Mouse (Mus musculus): ENCODE measurements around the gene Majin. TPM values are rescaled to one million over a fixed set of nuclear protein-coding genes. Genes with fewer than 3 reads are reported as not detected.

Majin gene
- polyA plus RNA-seq, 1 experiment from 2014 or later, result not detected

GRCm38 (mm10) chr19:6241274-6242107, 57.3 kb downstream of the Majin start, which contains the start of gene Atg2a:
Gene Atg2a (plus strand): TSS chr19:6241668.
- H3K4me2 ChIP-seq (ENCODE audit: low read depth, low read length), result peak within 1 kb of the TSS; percentile 79
- under 1% methylated on average over 41 of the region's 55 CpGs for WGBS
- peak within 1 kb of the TSS; percentile 90 for H3K9ac ChIP-seq (ENCODE audit: low read depth, low read length)
- ATAC-seq (ENCODE audit: low read depth) (peak; percentile 96), DNase-seq (ENCODE audit: low spot score) (peak; percentile 100)
- H3K27ac ChIP-seq (replicated peaks; ENCODE audit: low read depth, low read length), result peak within 1 kb of the TSS; percentile 63
- peak within 1 kb of the TSS; percentile 83 for H3K4me3 ChIP-seq (ENCODE audit: low read depth, low read length)
- H3K9me3 ChIP-seq (ENCODE audit: control insufficient read depth, low read length), result no peaks in the 10 kb centered on the region
- H3K4me1 ChIP-seq (ENCODE audit: control insufficient read depth, insufficient read depth, low read length), result peaks cover 5% of the 10 kb centered on the region; the same call in 1 of the 2 replicates
- peaks cover 23% of the 10 kb centered on the region for H3K36me3 ChIP-seq (ENCODE audit: control insufficient read depth, insufficient read depth, low read length)
- H3K27me3 ChIP-seq (replicated peaks; ENCODE audit: control insufficient read depth, insufficient read depth, low read length), result no peaks in the 10 kb centered on the region

GRCm38 (mm10) chr19:6242281-6242680, 58.1 kb downstream of the Majin start:
- peak; percentile 45 for DNase-seq (ENCODE audit: low spot score)
- Histone ChIP-seq H3K9ac (ENCODE audit: low read depth, low read length) (peak overlapping the region; percentile 90), H3K36me3 (ENCODE audit: control insufficient read depth, insufficient read depth, low read length) (peaks cover 31% of the 10 kb centered on the region), H3K4me3 (ENCODE audit: low read depth, low read length) (peak overlapping the region; percentile 83), H3K4me2 (ENCODE audit: low read depth, low read length) (peak overlapping the region; percentile 79), H3K9me3 (ENCODE audit: control insufficient read depth, low read length) (no peaks in the 10 kb centered on the region), H3K4me1 (ENCODE audit: control insufficient read depth, insufficient read depth, low read length) (peaks cover 5% of the 10 kb centered on the region; the same call in 1 of the 2 replicates), H3K27me3 (replicated peaks; ENCODE audit: control insufficient read depth, insufficient read depth, low read length) (no peaks in the 10 kb centered on the region), H3K27ac (replicated peaks; ENCODE audit: low read depth, low read length) (no peak overlapping the region; the same call in 1 of the 2 replicates)
- WGBS, result 3% methylated on average over 4 of the region's 4 CpGs
- no peak for ATAC-seq (ENCODE audit: low read depth)

DNA sequence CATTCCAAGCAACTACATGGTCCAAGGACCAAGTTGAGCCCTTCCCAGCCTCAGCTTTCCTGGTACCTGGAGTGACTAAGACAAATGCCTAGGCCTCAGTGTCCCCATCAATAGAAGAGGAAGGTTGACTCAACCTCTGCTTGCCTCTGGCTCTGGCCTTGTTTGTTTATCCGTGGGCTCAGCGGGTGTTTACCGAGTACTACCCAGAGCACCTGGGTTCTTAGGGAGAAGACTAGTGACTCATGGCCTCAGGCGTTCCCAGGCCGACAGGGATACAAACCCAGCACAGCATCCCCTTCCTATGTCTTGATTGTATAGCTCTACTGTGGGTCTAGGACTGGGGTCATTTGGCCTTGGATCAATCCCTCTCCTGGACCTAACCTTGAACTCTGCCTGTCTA, 59.0 kb downstream of the Majin start:
- Histone ChIP-seq H3K27ac (replicated peaks; ENCODE audit: low read depth, low read length) (no peak overlapping the region), H3K4me2 (ENCODE audit: low read depth, low read length) (no peak overlapping the region), H3K27me3 (replicated peaks; ENCODE audit: control insufficient read depth, insufficient read depth, low read length) (no peaks in the 10 kb centered on the region), H3K4me1 (ENCODE audit: control insufficient read depth, insufficient read depth, low read length) (peaks cover 5% of the 10 kb centered on the region; the same call in 1 of the 2 replicates), H3K36me3 (ENCODE audit: control insufficient read depth, insufficient read depth, low read length) (peaks cover 40% of the 10 kb centered on the region), H3K4me3 (ENCODE audit: low read depth, low read length) (no peak overlapping the region), H3K9ac (ENCODE audit: low read depth, low read length) (peak overlapping the region; percentile 25; the same call in 1 of the 2 replicates), H3K9me3 (ENCODE audit: control insufficient read depth, low read length) (no peaks in the 10 kb centered on the region)
- ATAC-seq (ENCODE audit: low read depth), result no peak
- WGBS, result 81% methylated on average over 5 of the region's 5 CpGs
- no peak for DNase-seq (ENCODE audit: low spot score)

- H3K36me3 ChIP-seq (ENCODE audit: control insufficient read depth, insufficient read depth, low read length), result peaks cover 55% of the 10 kb centered on the region
- H3K4me3 ChIP-seq (ENCODE audit: low read depth, low read length), result no peak overlapping the region
- no peaks in the 10 kb centered on the region for H3K27me3 ChIP-seq (replicated peaks; ENCODE audit: control insufficient read depth, insufficient read depth, low read length)
- DNase-seq (ENCODE audit: low spot score) (no peak), ATAC-seq (ENCODE audit: low read depth) (no peak)
- no peak overlapping the region for H3K27ac ChIP-seq (replicated peaks; ENCODE audit: low read depth, low read length)
- WGBS, result 61% methylated on average over 1 of the region's 1 CpGs
- peaks cover 5% of the 10 kb centered on the region; the same call in 1 of the 2 replicates for H3K4me1 ChIP-seq (ENCODE audit: control insufficient read depth, insufficient read depth, low read length)
- H3K9me3 ChIP-seq (ENCODE audit: control insufficient read depth, low read length), result no peaks in the 10 kb centered on the region
- no peak overlapping the region for H3K4me2 ChIP-seq (ENCODE audit: low read depth, low read length)
- H3K9ac ChIP-seq (ENCODE audit: low read depth, low read length), result no peak overlapping the region
These were observed 61.6 kb downstream of the Majin start for GRCm38 (mm10) chr19:6245806-6246205.

DNA sequence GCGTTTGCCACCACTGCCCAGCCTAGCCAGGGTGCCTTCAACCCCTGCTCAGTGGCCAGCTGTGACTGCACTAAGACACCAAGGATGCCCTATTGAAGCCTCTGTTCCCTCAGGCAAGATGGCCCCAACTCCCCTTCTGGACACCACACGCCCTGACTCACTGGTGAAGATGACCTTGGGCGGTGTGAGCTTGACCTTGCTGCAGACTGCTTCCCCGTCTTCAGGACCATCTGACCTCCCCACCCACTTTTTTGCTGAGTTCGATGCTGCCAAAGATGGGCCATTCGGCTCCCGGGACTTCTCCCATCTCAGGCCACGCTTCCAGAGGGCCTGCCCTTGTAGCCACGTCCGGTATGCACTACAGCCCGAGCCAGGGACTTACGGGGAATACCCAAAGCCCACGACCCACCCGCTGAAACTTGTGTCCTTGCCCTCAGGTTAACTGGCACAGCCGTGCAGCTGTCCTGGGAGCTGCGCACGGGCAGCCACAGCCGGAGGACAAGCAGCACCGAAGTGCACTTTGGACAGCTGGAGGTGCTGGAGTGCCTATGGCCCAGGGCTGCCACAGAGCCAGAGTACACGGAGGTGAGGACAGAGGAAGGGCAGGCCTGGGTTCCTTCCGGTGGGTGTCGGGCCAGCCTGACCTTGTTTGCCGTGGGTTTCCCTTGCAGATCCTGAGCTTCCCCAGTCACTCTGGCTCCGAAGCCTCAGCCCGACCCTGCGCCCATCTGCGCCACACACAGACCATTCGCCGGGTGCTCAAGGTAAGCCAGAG, 63.5 kb downstream of the Majin start:
- DNase-seq (ENCODE audit: low spot score), result no peak
- H3K4me2 ChIP-seq (ENCODE audit: low read depth, low read length), result no peak overlapping the region
- ATAC-seq (ENCODE audit: low read depth), result no peak
- H3K36me3 ChIP-seq (ENCODE audit: control insufficient read depth, insufficient read depth, low read length), result peaks cover 74% of the 10 kb centered on the region
- peaks cover under 1% of the 10 kb centered on the region; the same call in 1 of the 2 replicates for H3K4me1 ChIP-seq (ENCODE audit: control insufficient read depth, insufficient read depth, low read length)
- H3K4me3 ChIP-seq (ENCODE audit: low read depth, low read length), result no peak overlapping the region
- H3K9ac ChIP-seq (ENCODE audit: low read depth, low read length), result no peak overlapping the region
- H3K27ac ChIP-seq (replicated peaks; ENCODE audit: low read depth, low read length), result no peak overlapping the region
- H3K9me3 ChIP-seq (ENCODE audit: control insufficient read depth, low read length), result no peaks in the 10 kb centered on the region
- WGBS, result 89% methylated on average over 27 of the region's 29 CpGs
- H3K27me3 ChIP-seq (replicated peaks; ENCODE audit: control insufficient read depth, insufficient read depth, low read length), result no peaks in the 10 kb centered on the region

GRCm38 (mm10) chr19:6253021-6253420, 68.8 kb downstream of the Majin start:
- ATAC-seq (ENCODE audit: low read depth) (no peak), DNase-seq (ENCODE audit: low spot score) (no peak)
- Histone ChIP-seq H3K9ac (ENCODE audit: low read depth, low read length) (no peak overlapping the region), H3K36me3 (ENCODE audit: control insufficient read depth, insufficient read depth, low read length) (peaks cover 89% of the 10 kb centered on the region), H3K4me1 (ENCODE audit: control insufficient read depth, insufficient read depth, low read length) (no peaks in the 10 kb centered on the region), H3K9me3 (ENCODE audit: control insufficient read depth, low read length) (no peaks in the 10 kb centered on the region), H3K27ac (replicated peaks; ENCODE audit: low read depth, low read length) (no peak overlapping the region), H3K4me3 (ENCODE audit: low read depth, low read length) (no peak overlapping the region), H3K4me2 (ENCODE audit: low read depth, low read length) (no peak overlapping the region), H3K27me3 (replicated peaks; ENCODE audit: control insufficient read depth, insufficient read depth, low read length) (no peaks in the 10 kb centered on the region)
- 90% methylated on average over 4 of the region's 4 CpGs for WGBS

DNA sequence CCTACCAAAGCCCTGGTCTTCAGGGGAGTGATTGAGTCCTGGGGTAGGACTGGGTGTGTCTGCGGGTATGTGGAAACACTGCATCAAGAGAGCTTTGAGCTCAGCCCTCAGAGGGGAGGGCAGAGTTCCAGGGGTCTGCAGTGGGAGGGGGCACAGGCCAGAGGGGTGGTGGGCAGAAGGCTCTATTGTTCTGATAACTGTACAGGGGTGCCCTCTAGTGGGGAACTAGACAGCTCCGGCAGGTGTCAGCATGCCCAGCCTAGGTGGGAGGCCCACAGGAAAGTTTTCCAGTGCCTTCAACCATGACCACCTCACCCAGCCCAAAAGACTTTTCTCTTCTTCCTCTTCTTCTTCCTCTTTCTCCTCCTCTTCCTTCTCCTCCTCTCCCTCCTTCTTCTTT, 76.2 kb downstream of the Majin start:
- peak; percentile 30 for DNase-seq (ENCODE audit: low spot score)
- Histone ChIP-seq H3K27ac (replicated peaks; ENCODE audit: low read depth, low read length) (no peak overlapping the region), H3K9me3 (ENCODE audit: control insufficient read depth, low read length) (no peaks in the 10 kb centered on the region), H3K4me3 (ENCODE audit: low read depth, low read length) (no peak overlapping the region), H3K4me1 (ENCODE audit: control insufficient read depth, insufficient read depth, low read length) (no peaks in the 10 kb centered on the region), H3K36me3 (ENCODE audit: control insufficient read depth, insufficient read depth, low read length) (peaks cover 70% of the 10 kb centered on the region), H3K27me3 (replicated peaks; ENCODE audit: control insufficient read depth, insufficient read depth, low read length) (no peaks in the 10 kb centered on the region), H3K9ac (ENCODE audit: low read depth, low read length) (no peak overlapping the region), H3K4me2 (ENCODE audit: low read depth, low read length) (no peak overlapping the region)
- 40% methylated on average over 1 of the region's 2 CpGs for WGBS
- no peak for ATAC-seq (ENCODE audit: low read depth)

GRCm38 (mm10) chr19:6260946-6261345, 76.8 kb downstream of the Majin start:
- H3K9me3 ChIP-seq (ENCODE audit: control insufficient read depth, low read length), result no peaks in the 10 kb centered on the region
- no peak overlapping the region for H3K27ac ChIP-seq (replicated peaks; ENCODE audit: low read depth, low read length)
- ATAC-seq (ENCODE audit: low read depth) (no peak), DNase-seq (ENCODE audit: low spot score) (no peak)
- WGBS, result 81% methylated on average over 4 of the region's 4 CpGs
- H3K9ac ChIP-seq (ENCODE audit: low read depth, low read length), result no peak overlapping the region
- peaks cover 65% of the 10 kb centered on the region for H3K36me3 ChIP-seq (ENCODE audit: control insufficient read depth, insufficient read depth, low read length)
- no peaks in the 10 kb centered on the region for H3K27me3 ChIP-seq (replicated peaks; ENCODE audit: control insufficient read depth, insufficient read depth, low read length)
- H3K4me1 ChIP-seq (ENCODE audit: control insufficient read depth, insufficient read depth, low read length), result no peaks in the 10 kb centered on the region
- no peak overlapping the region for H3K4me3 ChIP-seq (ENCODE audit: low read depth, low read length)
- no peak overlapping the region for H3K4me2 ChIP-seq (ENCODE audit: low read depth, low read length)

Data from embryonic facial prominence, embryonic 14.5 days (tissue).